Mouse (Mus musculus) inflammation-experienced regulatory T-cells, adult 6 months (primary cell): Measurements from ENCODE around the gene Lmo1. TPM values are rescaled to one million over a fixed set of nuclear protein-coding genes. Genes with fewer than 3 reads are reported as not detected.
"Not testable (repeated sequence)": the region's sequence is repeated elsewhere in the genome, so short reads cannot be mapped to it uniquely, and the experiment has no call there.

Experiments
- ATAC-seq: one replicate; pipeline ENCODE4 v1.8.0; 2017
- polyA plus RNA-seq, 3 experiments: library from polyadenylated mRNA; unstranded; fragments of 100-300 nt; shearing (Covaris generic); gene quantifications; one replicate each; pipeline ENCODE4 v1.2.1; 2017

The Lmo1 gene
- polyA plus RNA-seq, 3 experiments from 2014 or later, result not detected

DNA sequence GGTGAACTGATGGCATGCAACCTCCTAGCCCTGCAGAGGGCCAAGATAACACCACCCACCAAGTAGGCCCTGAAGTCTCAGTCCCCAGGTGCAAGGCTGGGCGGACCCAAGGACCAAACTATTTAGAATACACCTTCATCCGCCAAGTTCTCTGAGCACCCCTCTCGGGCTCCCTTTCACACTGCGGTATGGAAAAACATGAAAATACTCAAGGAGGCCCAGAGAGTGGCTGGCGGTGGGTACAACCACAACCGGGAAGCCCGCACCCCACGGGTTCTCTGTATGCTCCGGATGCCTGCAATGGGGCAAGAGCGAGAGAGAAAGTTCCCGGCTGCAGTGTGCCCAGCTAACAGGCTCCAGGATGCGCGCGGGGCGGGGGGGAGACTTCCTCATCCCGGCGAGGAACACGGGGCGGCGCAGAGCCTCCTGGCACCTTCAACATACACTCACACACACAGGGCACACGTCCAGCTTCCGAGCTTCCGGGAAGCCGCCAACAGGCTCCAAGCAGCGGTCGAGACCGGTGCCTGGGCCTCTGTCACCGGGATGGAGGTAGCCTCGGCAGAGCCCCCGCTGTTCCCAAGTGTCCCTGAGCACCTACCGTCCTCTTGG is 564 bp downstream of the Lmo1 start:
- no peak for ATAC-seq

DNA sequence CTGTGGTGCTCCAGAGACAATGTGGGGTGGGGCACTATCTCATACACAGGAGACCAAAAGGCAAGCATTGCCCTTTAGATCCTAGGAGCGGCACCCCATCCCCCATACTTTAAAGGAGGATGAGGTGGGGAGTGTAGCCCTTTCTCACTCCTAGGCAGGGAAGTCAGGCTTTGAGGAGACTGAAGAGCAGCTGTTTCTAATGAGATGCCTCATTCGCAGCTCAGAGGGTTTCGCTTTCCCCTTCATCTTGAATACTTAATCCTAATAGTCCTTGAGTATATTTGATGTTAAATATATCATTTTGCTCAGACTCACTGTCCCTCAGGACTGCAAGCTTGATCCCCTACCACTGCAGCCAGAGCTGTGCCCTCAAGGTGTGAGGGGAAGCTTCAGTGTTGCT is 3.1 kb downstream of the Lmo1 start:
- no peak for ATAC-seq

DNA sequence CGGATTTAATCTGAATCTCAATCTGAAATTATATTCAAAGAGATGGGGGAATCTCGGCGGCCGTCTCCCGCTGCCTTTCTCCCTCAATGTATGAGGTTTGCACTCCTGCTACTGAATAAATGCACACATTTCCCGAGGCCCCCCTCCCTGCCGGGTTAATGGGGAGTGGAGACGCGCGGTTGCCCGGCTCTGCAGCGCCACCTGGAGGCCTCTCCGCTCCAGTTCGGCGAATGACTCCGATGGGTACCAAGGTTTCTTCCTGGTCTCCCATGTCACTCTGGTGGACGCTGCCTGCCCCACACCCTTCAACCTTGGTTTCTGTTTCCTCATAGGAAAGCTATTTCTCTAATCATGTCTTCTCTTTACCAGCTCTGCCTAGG is 4.6 kb downstream of the Lmo1 start:
- no peak for ATAC-seq

DNA sequence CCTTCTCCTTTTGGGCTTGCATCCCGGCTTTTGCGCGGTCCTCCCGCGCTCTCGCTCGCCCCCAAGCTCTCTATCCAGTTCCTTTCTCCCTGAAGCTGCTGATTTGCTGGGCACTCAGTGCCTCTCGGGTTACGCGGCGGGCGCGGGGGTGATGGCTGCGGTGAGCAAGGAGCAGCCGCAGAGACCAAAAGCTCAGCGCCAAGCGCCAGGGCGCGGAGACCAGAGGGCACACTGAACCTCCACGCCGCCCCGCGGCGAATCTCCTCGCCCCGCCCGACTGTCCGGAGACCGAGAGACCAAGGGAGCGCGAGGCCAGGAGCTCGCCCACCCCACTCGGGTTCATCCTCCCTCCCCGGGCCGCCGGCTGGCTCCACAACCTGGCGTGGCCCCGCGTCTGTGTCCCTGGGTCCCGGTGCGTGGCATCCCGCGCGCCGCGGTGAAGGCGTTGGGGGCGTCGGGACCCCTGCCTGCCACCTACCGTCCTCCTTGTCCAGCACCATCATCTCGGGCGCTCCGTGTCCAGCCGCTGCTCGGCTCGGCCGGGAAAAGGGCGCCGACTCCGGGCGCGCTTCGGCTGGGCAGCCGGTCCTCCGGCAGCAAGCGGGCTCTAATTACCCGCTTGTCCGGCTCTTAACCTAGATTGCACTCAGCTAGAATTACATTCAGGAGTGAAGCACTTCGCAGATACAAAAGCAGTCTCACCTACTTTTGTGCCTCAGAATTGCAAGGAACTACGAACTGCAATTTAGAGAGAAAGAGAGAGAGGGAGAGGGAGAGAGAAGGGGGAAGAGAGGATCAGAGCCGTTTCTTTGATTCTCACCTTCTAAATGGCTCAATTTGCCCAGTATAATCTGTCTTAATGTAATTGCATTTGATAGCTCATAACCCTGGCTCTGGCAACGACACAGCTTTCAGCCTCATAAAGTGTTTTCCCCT is 5.2 kb downstream of the Lmo1 start:
- ATAC-seq, result no peak

DNA sequence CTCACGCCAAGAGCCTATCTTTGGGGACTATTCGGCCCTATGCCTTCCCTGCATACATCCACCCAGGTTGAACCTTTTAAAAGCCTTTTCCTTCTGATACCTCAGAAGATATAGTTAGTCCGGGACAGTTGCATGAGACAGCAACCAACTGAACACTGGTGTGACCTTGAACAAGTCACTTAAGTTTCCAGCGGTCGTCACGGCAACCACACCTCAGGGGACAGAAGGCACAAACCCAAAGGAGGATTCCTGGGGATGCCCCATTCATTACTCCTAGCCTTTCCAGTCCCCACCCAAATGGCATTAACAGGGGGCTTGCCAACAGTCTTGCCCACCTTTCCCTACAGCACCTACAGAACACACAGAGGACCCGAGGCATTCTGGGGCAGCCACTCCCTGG is 6.3 kb downstream of the Lmo1 start:
- no peak for ATAC-seq

DNA sequence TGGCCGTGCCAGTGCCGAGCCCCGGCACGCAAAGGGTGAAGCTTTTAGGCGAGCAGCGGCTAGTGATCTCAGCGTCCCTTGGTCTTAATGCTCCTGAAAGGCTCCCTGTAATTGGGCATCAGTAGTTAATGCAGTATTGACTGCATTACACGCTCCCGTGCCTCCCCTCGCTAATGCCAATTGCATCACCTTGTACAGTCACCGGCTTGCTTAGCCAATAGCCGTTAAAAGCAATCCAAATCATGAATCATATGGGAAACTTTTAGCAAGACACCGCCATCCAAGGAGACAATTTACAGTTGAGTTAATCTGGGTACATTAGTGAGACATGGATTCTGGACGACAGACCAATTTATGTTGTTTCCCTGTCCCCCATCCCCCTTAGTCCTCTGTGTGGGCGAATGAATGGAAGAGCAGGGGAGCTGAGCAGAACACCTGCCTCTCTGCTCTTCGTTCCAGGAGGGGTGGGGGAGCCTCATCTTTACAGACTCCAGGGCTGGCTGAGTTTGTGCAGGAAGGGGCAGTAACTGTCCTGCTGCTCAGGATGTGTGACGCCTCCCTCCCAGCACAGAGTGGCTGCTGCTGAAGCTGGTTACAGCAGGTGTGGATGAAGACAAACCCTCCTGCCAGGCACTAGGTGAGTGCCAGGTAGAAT is 8.9 kb downstream of the Lmo1 start:
- no peak for ATAC-seq

DNA sequence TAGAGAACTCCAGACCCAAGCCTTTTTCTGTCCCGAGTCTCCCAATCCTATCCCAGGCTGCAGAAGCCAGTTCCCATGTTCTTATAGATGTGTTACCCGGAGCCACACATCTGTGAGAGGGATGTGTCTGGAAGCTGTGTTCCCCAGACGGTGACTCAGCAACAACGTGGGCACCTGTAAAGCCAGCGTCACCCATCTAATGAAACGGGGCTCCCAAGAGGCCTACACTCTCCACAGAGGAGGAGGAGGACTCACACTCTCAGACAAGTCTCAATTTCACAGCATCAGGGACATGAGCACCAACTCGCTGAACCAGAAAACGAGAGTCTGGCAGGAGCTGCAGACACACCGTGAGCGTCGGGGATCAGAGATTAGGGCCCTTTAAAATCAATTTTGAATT is 20.7 kb downstream of the Lmo1 start:
- ATAC-seq, result no peak

DNA sequence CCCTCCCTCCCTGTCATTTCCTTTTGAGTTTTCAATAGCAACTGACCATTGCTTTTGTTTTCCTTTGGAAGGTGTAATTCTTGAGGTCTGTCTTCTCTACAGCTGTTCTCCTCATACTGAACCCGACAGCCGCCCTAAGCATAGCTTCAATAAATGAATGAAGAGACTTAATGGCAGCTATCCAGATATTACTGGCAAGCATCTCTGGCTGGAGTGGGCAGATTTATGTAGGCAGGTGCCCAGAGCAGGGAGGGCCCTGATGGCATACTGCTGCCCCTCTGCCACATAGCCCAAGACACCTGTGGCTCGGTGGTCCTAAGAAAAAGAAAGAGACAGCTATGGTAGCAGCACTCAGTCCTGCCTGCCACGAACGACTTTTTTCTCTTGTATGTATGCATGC is 21.5 kb downstream of the Lmo1 start:
- no peak for ATAC-seq

DNA sequence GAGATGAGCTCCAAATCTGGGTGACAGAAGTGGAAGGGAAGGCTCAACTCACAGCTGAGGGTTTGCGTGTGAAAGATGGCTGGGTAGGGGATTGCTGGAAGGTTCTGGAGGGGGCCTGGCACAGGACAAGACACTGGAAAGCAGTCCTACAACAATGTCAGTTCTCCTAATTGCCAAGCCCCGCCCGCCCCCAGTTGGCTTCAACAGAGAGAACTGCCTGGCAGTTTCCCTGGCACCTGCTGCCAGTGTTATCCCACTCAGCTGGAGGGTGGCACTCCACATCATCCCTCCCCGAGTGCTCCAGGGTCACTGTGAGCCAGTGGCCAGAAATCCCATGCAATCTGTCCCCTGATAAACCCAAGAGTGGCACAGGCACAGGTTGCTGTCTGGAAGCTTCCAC is 23.9 kb downstream of the Lmo1 start:
- no peak for ATAC-seq

DNA sequence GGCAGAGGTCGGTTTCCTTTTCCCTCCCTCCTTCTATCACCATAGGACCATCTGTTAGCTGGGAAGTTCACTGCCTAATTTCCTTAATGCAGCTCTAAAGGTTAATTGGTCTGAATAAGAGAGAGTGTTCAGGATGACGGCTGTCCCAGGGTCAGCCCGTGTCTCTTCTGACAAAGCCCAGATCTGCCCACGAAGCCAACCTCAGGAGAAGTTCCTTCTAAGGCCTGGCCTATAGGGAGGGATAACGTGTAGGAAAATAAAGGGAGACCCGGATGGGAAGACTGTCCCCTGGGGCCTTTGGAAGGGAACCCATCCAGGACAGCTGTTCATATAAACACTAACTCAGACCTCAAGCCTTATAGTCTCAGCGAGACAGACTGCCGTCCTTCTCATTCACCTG is 29.8 kb downstream of the Lmo1 start:
- ATAC-seq, result no peak

DNA sequence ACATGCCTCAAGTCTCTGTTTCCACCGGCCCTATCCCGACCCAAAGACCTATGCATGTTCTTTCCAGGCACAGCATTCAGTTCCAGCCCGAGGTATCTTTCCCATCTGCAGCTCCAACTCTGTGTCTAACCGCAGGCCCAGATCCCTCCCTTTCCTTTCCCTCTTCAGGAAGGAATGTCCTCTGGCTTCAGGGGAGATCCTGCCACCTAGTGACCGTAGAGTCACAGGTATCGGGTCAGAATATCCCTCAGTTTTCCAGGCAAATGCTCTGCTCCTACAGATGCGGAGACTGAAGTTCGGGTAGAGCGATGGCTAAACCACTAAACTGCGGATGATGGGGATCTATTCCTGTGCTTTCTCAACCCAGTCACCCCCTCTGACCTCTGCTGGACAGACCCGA is 30.3 kb downstream of the Lmo1 start:
- no peak for ATAC-seq

DNA sequence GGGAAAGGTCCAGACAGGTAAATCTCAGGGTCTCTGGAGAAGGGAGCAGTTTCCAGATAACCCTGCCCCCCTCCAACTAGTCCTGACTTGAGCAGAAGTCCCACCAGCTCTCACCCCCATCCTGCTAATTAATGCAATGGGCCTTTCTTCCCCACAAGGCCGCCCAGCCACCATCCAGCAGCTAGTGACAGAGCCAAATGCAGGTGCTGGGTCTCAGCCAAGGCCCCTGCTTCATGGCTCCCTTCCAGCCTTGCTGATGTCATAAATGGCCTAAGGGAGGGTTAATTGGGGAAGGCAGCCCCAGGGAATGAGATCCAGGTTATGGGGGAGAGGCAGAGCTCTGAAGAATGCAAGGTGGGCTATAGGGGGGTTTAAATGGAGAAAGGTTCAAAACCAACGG is 32.4 kb downstream of the Lmo1 start:
- ATAC-seq, result no peak

DNA sequence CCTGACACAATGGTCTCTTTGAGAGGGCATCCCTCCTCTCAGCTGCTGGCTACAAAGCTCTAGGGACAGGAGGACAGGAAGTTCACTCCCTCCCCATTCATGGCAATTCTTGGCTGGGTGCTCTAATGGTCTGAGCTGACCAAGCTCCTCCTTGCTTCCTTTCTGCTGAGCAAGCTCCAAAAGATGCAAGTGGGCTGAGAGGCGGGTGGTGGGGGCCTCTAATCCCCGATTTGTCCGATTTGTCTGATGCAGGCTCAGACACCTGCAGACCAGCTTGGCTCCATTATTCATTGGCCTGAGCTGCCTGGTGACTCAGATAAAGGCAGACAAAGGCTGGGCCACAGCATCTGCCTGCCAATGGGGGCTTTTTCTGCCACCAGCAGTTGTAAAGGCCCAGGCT is 33.3 kb downstream of the Lmo1 start:
- ATAC-seq, result no peak

DNA sequence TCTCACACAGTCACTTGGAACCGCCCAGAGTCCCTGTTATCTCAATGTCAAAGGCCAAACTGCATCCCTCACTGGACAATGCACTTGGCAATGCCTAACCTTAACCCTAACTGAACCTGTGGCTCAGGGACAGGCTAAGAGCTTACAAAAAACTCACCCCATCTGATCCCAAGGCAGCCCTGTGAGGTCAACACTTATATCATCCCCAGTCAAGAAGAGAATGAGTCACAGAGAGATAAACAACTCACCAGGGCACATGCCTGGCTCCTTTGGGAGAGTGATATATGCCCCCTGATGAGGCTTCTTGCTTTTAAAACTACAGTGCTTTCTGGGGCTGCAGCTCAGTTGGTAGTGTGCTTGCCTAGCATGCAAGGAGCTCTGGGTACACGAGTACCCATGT is 34.0 kb downstream of the Lmo1 start:
- no peak for ATAC-seq

DNA sequence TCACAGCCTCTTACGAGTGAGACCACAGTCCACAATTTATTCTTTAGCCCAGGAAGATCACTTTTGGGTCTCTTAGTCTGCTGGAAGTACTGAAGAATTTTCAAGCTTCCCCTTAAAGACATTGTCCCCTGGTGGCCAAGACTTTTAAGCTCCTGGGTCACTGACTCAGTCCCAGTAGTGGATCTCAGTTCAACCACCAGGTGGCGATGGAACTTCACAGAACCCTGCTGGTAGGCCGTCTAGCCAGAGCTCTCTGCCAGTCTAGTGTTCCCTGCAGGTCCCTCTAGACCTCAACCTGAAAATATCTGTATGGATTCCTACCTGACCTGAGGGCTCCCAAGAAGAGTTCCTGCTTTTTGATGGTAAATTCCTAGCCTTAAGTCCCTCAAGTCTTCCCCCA is 35.6 kb downstream of the Lmo1 start:
- ATAC-seq, result no peak

DNA sequence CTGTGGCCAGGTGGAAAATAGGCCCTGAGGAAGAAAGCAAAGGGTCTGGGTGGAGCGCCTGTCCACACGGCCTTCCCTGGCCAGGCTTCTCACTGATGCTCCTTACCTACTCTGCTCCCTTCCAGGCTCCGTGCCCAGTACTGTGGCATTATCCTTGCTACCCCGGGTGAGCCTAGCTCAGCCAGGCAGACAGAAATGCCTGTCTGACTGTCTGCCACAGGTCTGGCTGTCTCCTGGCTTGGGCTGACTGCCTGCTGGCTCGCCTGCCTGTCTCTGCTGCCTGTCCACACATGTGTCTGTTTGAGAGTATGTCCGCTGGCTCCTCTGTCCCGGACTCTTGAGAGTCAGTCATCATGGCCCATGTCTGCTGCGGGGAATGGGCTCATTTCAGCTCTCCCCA is 37.6 kb downstream of the Lmo1 start:
- ATAC-seq, result no peak

DNA sequence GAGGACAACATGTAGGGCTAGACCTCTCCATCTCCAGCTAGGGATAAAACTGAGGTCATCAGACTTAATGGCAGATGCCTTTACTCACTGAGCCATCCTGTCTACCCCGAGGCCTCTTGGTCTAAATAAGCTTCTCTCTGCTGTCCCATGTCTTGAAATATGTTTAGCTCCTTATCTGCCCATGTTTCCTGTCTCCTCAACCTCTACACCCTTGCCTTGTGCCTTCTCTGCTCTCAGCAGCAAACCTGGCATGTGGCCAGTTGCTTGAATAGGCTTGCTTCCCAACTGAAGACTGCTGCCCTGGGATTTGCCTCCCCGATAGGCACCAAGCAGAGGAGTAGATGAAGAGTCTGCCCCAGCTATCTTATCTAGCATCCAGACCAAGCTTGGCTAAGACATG is 43.4 kb downstream of the Lmo1 start:
- no peak for ATAC-seq

DNA sequence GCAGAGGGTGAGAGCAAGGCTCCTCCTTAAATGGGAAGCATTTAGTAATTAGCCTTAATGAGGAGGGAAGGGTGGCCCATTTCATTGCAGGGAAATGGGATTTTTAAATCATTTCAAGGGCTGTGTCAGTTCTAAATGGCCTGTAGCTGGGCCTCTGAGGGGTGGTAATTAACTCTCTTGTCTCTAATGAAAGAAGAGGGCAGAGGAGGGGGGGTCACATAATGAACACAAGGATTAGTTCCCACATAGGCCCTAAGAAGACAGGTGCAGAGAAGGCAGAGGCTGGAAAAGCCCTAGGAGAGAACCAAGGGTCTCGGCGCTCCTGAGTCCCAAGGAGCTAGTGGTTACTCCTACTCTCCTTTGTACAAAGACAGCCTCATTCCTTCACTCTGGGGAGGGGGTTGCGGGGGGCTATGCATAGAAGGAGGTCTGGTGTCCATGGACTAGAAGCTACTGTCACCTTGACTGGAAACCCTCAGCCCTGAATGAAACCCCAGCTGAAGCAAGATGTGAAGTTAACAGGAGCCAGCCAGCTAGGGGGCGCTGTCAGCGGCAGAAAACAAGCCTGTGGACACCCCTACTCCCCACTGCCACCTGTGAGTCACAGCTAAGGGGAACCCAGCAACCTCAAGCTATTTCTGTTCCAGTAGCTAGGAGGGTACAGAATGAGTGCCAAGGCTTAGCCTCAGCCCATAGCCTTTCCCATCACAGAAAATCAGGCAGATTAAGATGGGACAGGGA is 44.9 kb downstream of the Lmo1 start:
- ATAC-seq, result no peak

DNA sequence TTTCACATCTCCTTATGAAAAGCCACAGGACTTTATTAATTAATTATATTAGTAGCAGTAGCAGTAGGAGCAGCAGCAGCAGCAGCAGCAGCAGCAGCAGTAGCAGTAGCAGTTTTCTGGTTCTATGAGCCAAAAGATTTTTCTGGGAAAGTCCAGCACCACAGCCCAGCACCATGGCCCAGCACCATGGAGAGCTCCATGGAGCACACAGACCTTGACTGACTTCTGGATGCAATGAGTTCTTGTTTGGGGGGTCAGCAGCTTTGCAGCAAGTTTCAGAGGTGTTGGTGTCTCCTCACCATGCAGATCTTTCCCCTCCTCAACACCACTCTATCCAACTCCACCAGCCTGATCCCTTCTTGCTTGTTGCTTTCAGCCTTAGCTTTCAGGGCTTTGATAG is 45.6 kb downstream of the Lmo1 start:
- ATAC-seq, result no peak

DNA sequence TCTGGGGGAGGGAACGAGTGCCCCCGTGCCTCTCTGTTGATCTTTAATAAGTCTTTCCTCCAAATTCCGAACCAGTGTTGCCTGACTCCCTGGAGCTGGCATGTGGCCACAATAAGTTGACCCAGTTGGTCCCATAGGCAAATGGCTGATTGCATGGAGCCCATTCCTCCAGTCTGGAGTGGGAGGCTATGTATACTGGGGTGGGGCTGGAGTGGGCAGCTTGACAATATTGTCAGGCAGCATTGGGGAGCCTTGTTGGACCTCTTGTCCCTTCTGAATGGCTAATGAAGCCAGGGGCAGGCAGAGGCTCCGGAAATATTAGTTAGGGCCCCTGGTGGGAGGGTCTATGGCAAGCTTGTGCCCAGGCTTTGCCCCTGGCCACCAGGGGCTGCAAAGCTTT is 59.1 kb downstream of the Lmo1 start:
- ATAC-seq, result no peak

DNA sequence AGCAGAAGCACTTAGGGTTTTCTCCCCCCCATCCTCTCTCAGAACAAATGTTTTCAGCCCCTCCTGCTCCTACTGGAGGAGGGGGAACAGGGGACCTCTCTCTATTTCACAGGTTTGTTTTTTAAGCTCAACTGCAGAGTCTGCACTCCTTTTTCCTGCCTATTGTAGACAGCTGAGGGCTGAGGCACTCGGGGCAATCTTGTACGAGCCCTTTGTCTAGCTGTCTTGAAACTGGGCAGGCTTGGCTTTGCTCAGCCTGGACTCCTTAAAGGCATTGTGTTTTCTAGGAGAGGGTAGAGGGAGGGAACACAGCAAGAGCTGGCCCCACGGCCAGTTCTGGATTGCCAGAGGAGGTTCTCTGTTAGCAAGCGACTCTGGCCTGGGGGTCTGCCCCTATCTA is 59.5 kb downstream of the Lmo1 start:
- not testable (repeated sequence) for ATAC-seq

DNA sequence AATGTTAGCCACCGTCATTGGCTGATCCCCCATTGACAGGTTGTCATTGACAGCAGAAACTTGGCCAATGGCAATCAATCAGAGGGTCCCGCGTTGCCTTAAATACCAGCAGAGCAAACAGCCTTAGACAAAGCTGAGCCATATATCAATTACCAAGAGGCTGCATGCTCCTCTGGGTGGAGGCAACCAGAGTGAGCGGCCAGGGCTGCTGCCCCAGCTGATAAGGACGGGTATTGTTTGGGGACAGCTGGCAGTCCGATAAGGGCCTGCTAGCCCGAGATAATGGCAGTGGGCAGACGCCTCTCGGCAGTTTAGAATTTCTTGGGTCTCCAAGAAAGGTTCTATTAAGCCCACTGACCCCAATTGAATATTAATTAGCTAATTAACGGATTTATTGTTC is 60.1 kb downstream of the Lmo1 start:
- no peak for ATAC-seq

DNA sequence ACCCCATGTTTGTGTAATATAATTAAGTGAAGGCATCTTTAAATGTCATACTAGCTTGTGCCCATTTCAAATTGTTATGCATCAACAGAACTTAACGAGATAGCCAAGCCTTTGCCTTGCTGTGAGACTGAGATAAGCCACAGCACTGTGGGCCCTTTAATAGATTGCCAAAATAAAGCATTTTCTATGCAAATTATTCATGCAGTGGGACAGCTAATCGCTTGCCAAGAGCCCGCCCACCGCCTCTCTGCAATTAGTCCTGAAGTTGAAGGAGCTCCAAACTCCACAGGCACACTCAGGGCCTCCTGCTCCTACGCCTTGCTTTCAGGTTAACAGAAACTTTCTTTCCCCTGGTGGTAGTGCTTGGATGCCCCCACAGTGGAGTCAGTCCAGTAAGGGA is 64.0 kb downstream of the Lmo1 start:
- ATAC-seq, result no peak
